Mouse (Mus musculus) CH12.LX (cell line): ENCODE measurements around the gene Nptx1. TPM values are rescaled to one million over a fixed set of nuclear protein-coding genes. Genes with fewer than 3 reads are reported as not detected.

Experiments used
- DNase-seq: peaks from one replicate; pipeline ENCODE4 v3.0.0-alpha.2; 2013; ENCODE audit errors: extremely low read depth
- H3K27ac ChIP-seq: 2 replicates; pipeline ENCODE4 v1.5.1; 2012; ENCODE audit warnings: low read depth, mild to moderate bottlenecking, control low read depth, moderate library complexity; ENCODE audit not compliant: insufficient read depth
- H3K27me3 ChIP-seq: replicated peaks from 2 replicates; pipeline ENCODE3; 2012; ENCODE audit warnings: inconsistent platforms
- H3K36me3 ChIP-seq, 2 experiments: replicated peaks in 1 of 2; 2 replicates each; pipeline versions ENCODE3 to v1.6.1; 2012; ENCODE audit warnings: inconsistent platforms in 1 of 2, low read length in 1 of 2, mild to moderate bottlenecking in 1 of 2, mixed read lengths in 1 of 2, moderate library complexity in 1 of 2; ENCODE audit not compliant: control insufficient read depth in 1 of 2, insufficient read depth in 1 of 2
- H3K4me1 ChIP-seq, 2 experiments: 2 replicates each; pipeline ENCODE4 v1.6.1; 2012; ENCODE audit warnings: inconsistent platforms in 1 of 2, moderate library complexity in 1 of 2; ENCODE audit not compliant: insufficient read depth in 2 of 2, control insufficient read depth in 1 of 2
- H3K4me2 ChIP-seq: 2 replicates; pipeline ENCODE4 v1.6.1; 2012; ENCODE audit warnings: low read depth, mild to moderate bottlenecking, control low read depth; ENCODE audit not compliant: poor library complexity, insufficient read depth, severe bottlenecking
- H3K4me3 ChIP-seq, 3 experiments: fragments of 150-350 bp in 1 of 3; sonication (generic) in 1 of 3; replicated peaks in 1 of 3; 2 replicates each; pipeline versions ENCODE3 to v1.5.1; 2011 to 2012; ENCODE audit warnings: low read depth in 2 of 3, low read length in 2 of 3, mild to moderate bottlenecking in 2 of 3, moderate library complexity in 2 of 3, control low read depth in 1 of 3, improper control_type of control experiment in 1 of 3, inconsistent platforms in 1 of 3, mixed read lengths in 1 of 3; ENCODE audit not compliant: poor library complexity in 1 of 3
- H3K79me2 ChIP-seq: replicated peaks from 2 replicates; pipeline ENCODE4 v1.6.1; 2012; ENCODE audit warnings: mild to moderate bottlenecking, moderate library complexity; ENCODE audit not compliant: control insufficient read depth, poor library complexity, insufficient read depth, severe bottlenecking; ENCODE audit errors: extremely low read depth
- H3K9ac ChIP-seq: 2 replicates; pipeline ENCODE4 v1.6.1; 2012; ENCODE audit warnings: low read depth, mild to moderate bottlenecking, control low read depth, moderate library complexity; ENCODE audit not compliant: insufficient read depth
- H3K9me3 ChIP-seq: replicated peaks from 2 replicates; pipeline ENCODE3; 2012; ENCODE audit warnings: low read length, inconsistent platforms, mixed read lengths
- BHLHE40 ChIP-seq: IDR thresholded peaks from 2 replicates; pipeline ENCODE4 v1.6.1; 2011; ENCODE audit warnings: mild to moderate bottlenecking, low read depth, low read length, improper control_type of control experiment
- CHD1 ChIP-seq: IDR thresholded peaks from 2 replicates; pipeline ENCODE4 v1.6.1; 2012; ENCODE audit warnings: low read depth, low read length, improper control_type of control experiment, inconsistent platforms
- CHD2 ChIP-seq: IDR thresholded peaks from 2 replicates; pipeline ENCODE4 v1.6.1; 2011; ENCODE audit warnings: low read length, improper control_type of control experiment
- CTCF ChIP-seq, 2 experiments: IDR thresholded peaks in 1 of 2; conservative IDR thresholded peaks in 1 of 2; 2 replicates each; pipeline ENCODE4 v1.5.1; 2011 to 2012; ENCODE audit warnings: low read depth in 2 of 2, low read length in 2 of 2, improper control_type of control experiment in 1 of 2, inconsistent platforms in 1 of 2, mild to moderate bottlenecking in 1 of 2, moderate library complexity in 1 of 2
- E2F4 ChIP-seq: IDR thresholded peaks from 2 replicates; pipeline ENCODE4 v1.6.1; 2011; ENCODE audit warnings: low read depth, low read length, improper control_type of control experiment; ENCODE audit not compliant: insufficient replicate concordance
- ELF1 ChIP-seq: IDR thresholded peaks from 2 replicates; pipeline ENCODE4 v1.6.1; 2014; ENCODE audit warnings: low read depth, mild to moderate bottlenecking, inconsistent platforms, low read length, improper control_type of control experiment
- JUN ChIP-seq: IDR thresholded peaks from 2 replicates; pipeline ENCODE4 v1.6.1; 2011; ENCODE audit warnings: low read depth, mild to moderate bottlenecking, low read length, improper control_type of control experiment, moderate library complexity; ENCODE audit not compliant: insufficient read depth
- MEF2A ChIP-seq: IDR thresholded peaks from 2 replicates; pipeline ENCODE4 v1.6.1; 2014; ENCODE audit warnings: low read depth, mild to moderate bottlenecking, inconsistent platforms, low read length, improper control_type of control experiment, borderline replicate concordance
- MXI1 ChIP-seq: IDR thresholded peaks from 2 replicates; pipeline ENCODE4 v1.6.1; 2011; ENCODE audit warnings: mild to moderate bottlenecking, low read depth, low read length, improper control_type of control experiment
- MYC ChIP-seq: IDR thresholded peaks from 2 replicates; pipeline ENCODE4 v1.6.1; 2011; ENCODE audit warnings: low read depth, mild to moderate bottlenecking, improper control_type of control experiment, low read length
- NELFE ChIP-seq: IDR thresholded peaks from 2 replicates; pipeline ENCODE4 v1.6.1; 2011; ENCODE audit warnings: low read depth, low read length, improper control_type of control experiment
- PAX5 ChIP-seq: IDR thresholded peaks from 2 replicates; pipeline ENCODE4 v1.6.1; 2012; ENCODE audit warnings: low read length, inconsistent platforms, mixed read lengths
- POLR2A ChIP-seq: IDR thresholded peaks from 2 replicates; pipeline ENCODE4 v1.6.1; 2011; ENCODE audit warnings: low read depth, mild to moderate bottlenecking, improper control_type of control experiment, low read length
- POLR2AphosphoS2 ChIP-seq: IDR thresholded peaks from 2 replicates; pipeline ENCODE4 v1.6.1; 2011; ENCODE audit warnings: low read depth, low read length, improper control_type of control experiment
- RCOR1 ChIP-seq: conservative IDR thresholded peaks from 2 replicates; pipeline ENCODE4 v1.6.1; 2012; ENCODE audit warnings: low read depth, mild to moderate bottlenecking, inconsistent platforms, low read length, improper control_type of control experiment
- SIN3A ChIP-seq: IDR thresholded peaks from 2 replicates; pipeline ENCODE4 v1.6.1; 2012; ENCODE audit warnings: low read length, improper control_type of control experiment, inconsistent platforms
- SMC3 ChIP-seq: IDR thresholded peaks from 2 replicates; pipeline ENCODE4 v1.6.1; 2011; ENCODE audit warnings: low read depth, low read length, improper control_type of control experiment
- TBP ChIP-seq: conservative IDR thresholded peaks from 2 replicates; pipeline ENCODE4 v1.6.1; 2011; ENCODE audit warnings: low read depth, low read length, improper control_type of control experiment
- TCF12 ChIP-seq: IDR thresholded peaks from 2 replicates; pipeline ENCODE4 v1.6.1; 2014; ENCODE audit warnings: low read depth, mild to moderate bottlenecking, inconsistent platforms, low read length, improper control_type of control experiment
- UBTF ChIP-seq: IDR thresholded peaks from 2 replicates; pipeline ENCODE4 v1.6.1; 2012; ENCODE audit warnings: low read depth, mild to moderate bottlenecking, inconsistent platforms, low read length, improper control_type of control experiment, moderate library complexity
- USF1 ChIP-seq: IDR thresholded peaks from 2 replicates; pipeline ENCODE4 v1.6.1; 2014; ENCODE audit warnings: low read depth, mild to moderate bottlenecking, inconsistent platforms, low read length, improper control_type of control experiment
- USF2 ChIP-seq: conservative IDR thresholded peaks from 2 replicates; pipeline ENCODE4 v1.6.1; 2011; ENCODE audit warnings: low read depth, low read length, improper control_type of control experiment
- ZC3H11A ChIP-seq: IDR thresholded peaks from 2 replicates; pipeline ENCODE4 v1.6.1; 2012; ENCODE audit warnings: low read depth, mild to moderate bottlenecking, inconsistent platforms, low read length, improper control_type of control experiment
- ZMIZ1 ChIP-seq: IDR thresholded peaks from 2 replicates; pipeline ENCODE4 v1.6.1; 2012; ENCODE audit warnings: low read depth, mild to moderate bottlenecking, inconsistent platforms, low read length, improper control_type of control experiment
- dilution Hi-C: fragments of 300-500 bp; cut with MboI; formaldehyde crosslinking; loops from 2 replicates; pipeline ENCODE4 v1.14.3; 2020; ENCODE audit warnings: low sequenced_read_pairs; ENCODE audit not compliant: extremely low pct_unique_long_range_greater_than_20kb, extremely low pct_ligation_motif_present
- in situ Hi-C: fragments of 300-500 bp; cut with MboI; formaldehyde crosslinking; loops from 3 replicates; pipeline ENCODE4 v1.14.3; 2019; ENCODE audit warnings: low sequenced_read_pairs, low pct_ligation_motif_present, low pct_unique_long_range_greater_than_20kb, mixed read lengths
- polyA plus RNA-seq: library from polyadenylated mRNA; unstranded; fragments of >175 nt; gene quantifications from 2 replicates; pipeline ENCODE4 v1.2.1, GENCODE M21; 2012; ENCODE audit warnings: low read depth; ENCODE audit not compliant: insufficient read length
- total RNA-seq, 2 experiments: library from RNA; depleted of rRNA; stranded (reverse); fragments of 300-350 nt in 1 of 2; fragments of >200 nt in 1 of 2; gene quantifications; 2 replicates each; pipeline ENCODE4 v1.2.3; 2012 to 2014

Gene Nptx1
- total and polyA plus RNA-seq, 3 experiments: under 0.01 TPM; not detected in 2

- peaks cover 0 to 3% of the 10 kb centered on the region in 2 experiments; a peak in 1 of 4 replicates for H3K4me1 ChIP-seq
- no peak overlapping the region for H3K9ac ChIP-seq
- in situ Hi-C loops (no loop called here), dilution Hi-C loops (no loop called here)
- no peaks in the 10 kb centered on the region for H3K36me3 ChIP-seq
- H3K4me2 ChIP-seq: no peak overlapping the region
- H3K27me3 ChIP-seq: peaks cover 75% of the 10 kb centered on the region
- peaks cover under 1% of the 10 kb centered on the region for H3K9me3 ChIP-seq
- no peak overlapping the region for H3K27ac ChIP-seq
- DNase-seq: no peak
- no peak overlapping the region for H3K4me3 ChIP-seq
- H3K79me2 ChIP-seq: no peaks in the 10 kb centered on the region
- TF ChIP-seq RCOR1 (no peak), USF2 (no peak), CHD1 (no peak), USF1 (no peak), UBTF (no peak), TBP (no peak), CTCF (conservative IDR thresholded peaks at IDR 0.05 in 1 of 2, IDR thresholded peaks at IDR 0.05 in 1 of 2; ENCODE audit: low read depth in 2 of 2, low read length in 2 of 2) (no peak), CHD2 (no peak), MYC (no peak), POLR2A (no peak), MEF2A (no peak), MXI1 (no peak), NELFE (no peak), ZC3H11A (no peak), TCF12 (no peak), PAX5 (no peak), SMC3 (no peak), E2F4 (no peak)
Measured at GRCm38 (mm10) chr11:119554706-119555105, 7.2 kb upstream of the Nptx1 start.

GRCm38 (mm10) chr11:119552902-119553802 lies 5.6 kb upstream of the Nptx1 start:
- in situ Hi-C loops: no loop called here
- H3K9ac ChIP-seq: no peak overlapping the region
- H3K4me3 ChIP-seq: no peak overlapping the region
- TF ChIP-seq ZMIZ1: no peak
- no peak for TF ChIP-seq USF1
- no peak for TF ChIP-seq ZC3H11A
- TF ChIP-seq RCOR1: no peak
- no peak for TF ChIP-seq ELF1
- TF ChIP-seq BHLHE40: no peak
- no peak for TF ChIP-seq POLR2AphosphoS2
- TF ChIP-seq CHD2: no peak
- TF ChIP-seq JUN: no peak
- TF ChIP-seq SIN3A: no peak
- H3K27ac ChIP-seq: no peak overlapping the region
- H3K4me2 ChIP-seq: no peak overlapping the region
- H3K4me1 ChIP-seq: peaks cover 0 to 3% of the 10 kb centered on the region in 2 experiments; a peak in 1 of 4 replicates
- H3K27me3 ChIP-seq: peaks cover 65% of the 10 kb centered on the region
- no peak for DNase-seq
- no peaks in the 10 kb centered on the region for H3K79me2 ChIP-seq
- peaks cover 16% of the 10 kb centered on the region for H3K9me3 ChIP-seq
- H3K36me3 ChIP-seq: no peaks in the 10 kb centered on the region
- dilution Hi-C loops: no loop called here
